Mouse (Mus musculus) heart, postnatal 0 days (tissue): ENCODE data around the gene Srsf4. TPM values are rescaled to one million over a fixed set of nuclear protein-coding genes. Genes with fewer than 3 reads are reported as not detected.

Experiments used
- ATAC-seq: fragments of 200-750 bp; cut with Nextera tagmentation; 2 replicates; pipeline ENCODE4 v1.8.0; 2017; ENCODE audit warnings: low read depth, moderate number of reproducible peaks, moderate library complexity; ENCODE audit not compliant: insufficient read depth
- DNase-seq: peaks from one replicate; pipeline ENCODE4 v3.0.0-alpha.2; 2016; ENCODE audit warnings: low spot score
- H3K27ac ChIP-seq: fragments of 300-500 bp; sonication (generic); 2 replicates; pipeline ENCODE4 v1.5.1; 2014; ENCODE audit warnings: low read depth, mild to moderate bottlenecking
- H3K27me3 ChIP-seq: fragments of 300-500 bp; sonication (generic); 2 replicates; pipeline ENCODE4 v1.6.1; 2014; ENCODE audit warnings: low read length, mixed read lengths; ENCODE audit not compliant: control insufficient read depth, insufficient read depth
- H3K36me3 ChIP-seq: fragments of 300-500 bp; sonication (generic); replicated peaks from 2 replicates; pipeline ENCODE4 v1.6.1; 2014; ENCODE audit warnings: low read length, mixed read lengths; ENCODE audit not compliant: control insufficient read depth, insufficient read depth
- H3K4me1 ChIP-seq: fragments of 300-500 bp; sonication (generic); 2 replicates; pipeline ENCODE4 v1.6.1; 2014; ENCODE audit warnings: antibody characterized with exemption; ENCODE audit not compliant: control insufficient read depth, insufficient read depth
- H3K4me2 ChIP-seq: fragments of 300-500 bp; sonication (generic); 2 replicates; pipeline ENCODE4 v1.6.1; 2014; ENCODE audit warnings: low read depth, mild to moderate bottlenecking, low read length, moderate library complexity
- H3K4me3 ChIP-seq: fragments of 300-500 bp; sonication (generic); 2 replicates; pipeline ENCODE4 v1.5.1; 2014; ENCODE audit warnings: low read depth, low read length
- H3K9ac ChIP-seq: fragments of 300-500 bp; sonication (generic); replicated peaks from 2 replicates; pipeline ENCODE4 v1.6.1; 2014; ENCODE audit warnings: low read depth, low read length, mixed read lengths
- H3K9me3 ChIP-seq: fragments of 300-500 bp; sonication (generic); replicated peaks from 2 replicates; pipeline ENCODE4 v1.6.1; 2016; ENCODE audit warnings: low read length; ENCODE audit not compliant: control insufficient read depth
- CTCF ChIP-seq: IDR thresholded peaks from 2 replicates; pipeline ENCODE4 v1.5.1; 2016; ENCODE audit warnings: antibody characterized with exemption, control low read depth, low read depth
- EP300 ChIP-seq: IDR thresholded peaks from 2 replicates; pipeline ENCODE4 v1.6.1; 2016; ENCODE audit warnings: antibody characterized with exemption, low read depth
- WGBS: fragments of 180-500 bp; shearing (Covaris S2); extraction: QIAGEN DNeasy Blood & Tissue Kit; methylation state at CpG from one replicate; pipeline ENCODE4 v1.1.7; 2014; 5-methylcytosine and 5-hydroxymethylcytosine counted together
- polyA plus RNA-seq: library from polyadenylated mRNA; unstranded; fragments of >200 nt; fragmentation: Nextera tagmentation; extraction: Ambion mirVana; gene quantifications from 2 replicates; pipeline ENCODE4 v1.2.1, GENCODE M21; 2015
- total RNA-seq: library from RNA; depleted of rRNA; stranded (reverse); fragments of >200 nt; gene quantifications from 2 replicates; pipeline ENCODE4 v1.2.3, GENCODE M21; 2014; ENCODE audit warnings: low replicate concordance

Srsf4 gene
- total and polyA plus RNA-seq, 2 experiments from 2014 or later: 14.3 to 42.0 TPM

GRCm38 (mm10) chr4:131924096-131924810 lies 50.8 kb downstream of the Srsf4 start:
- peaks cover 13% of the 10 kb centered on the region for H3K4me1 ChIP-seq
- WGBS: 54% methylated on average over 6 of the region's 6 CpGs
- H3K9me3 ChIP-seq: no peaks in the 10 kb centered on the region
- no peak overlapping the region for H3K27ac ChIP-seq
- H3K36me3 ChIP-seq: peaks cover 30% of the 10 kb centered on the region; the same call in 1 of the 2 replicates
- H3K9ac ChIP-seq: no peak overlapping the region
- no peak overlapping the region for H3K4me2 ChIP-seq
- DNase-seq (no peak), ATAC-seq (no peak)
- TF ChIP-seq EP300 (no peak), CTCF (no peak)
- no peak overlapping the region for H3K4me3 ChIP-seq
- H3K27me3 ChIP-seq: peaks cover 9% of the 10 kb centered on the region; the same call in 1 of the 2 replicates

GRCm38 (mm10) chr4:131929146-131929545 lies 55.7 kb downstream of the Srsf4 start:
- Histone ChIP-seq H3K9ac (no peak overlapping the region), H3K36me3 (peaks cover 65% of the 10 kb centered on the region)
- WGBS: 65% methylated on average over 6 of the region's 6 CpGs

GRCm38 (mm10) chr4:131939459-131939858 lies 66.0 kb downstream of the Srsf4 start:
- Histone ChIP-seq H3K27ac (no peak overlapping the region), H3K27me3 (no peaks in the 10 kb centered on the region), H3K9ac (no peak overlapping the region), H3K4me2 (no peak overlapping the region), H3K4me3 (no peak overlapping the region), H3K4me1 (no peaks in the 10 kb centered on the region), H3K36me3 (peaks cover 33% of the 10 kb centered on the region), H3K9me3 (no peaks in the 10 kb centered on the region)
- TF ChIP-seq CTCF (no peak), EP300 (no peak)
- ATAC-seq (no peak), DNase-seq (no peak)
- 63% methylated on average over 2 of the region's 2 CpGs for WGBS

More at GRCm38 (mm10) chr4:131929146-131929545, 55.7 kb downstream of the Srsf4 start:
- Histone ChIP-seq H3K9me3 (no peaks in the 10 kb centered on the region), H3K27ac (no peak overlapping the region; the same call in 1 of the 2 replicates), H3K27me3 (no peaks in the 10 kb centered on the region), H3K4me3 (no peak overlapping the region), H3K4me2 (no peak overlapping the region), H3K4me1 (0 out of 2 replicates have a peak, but pooled peaks cover 5% of the 10 kb centered on the region)
- DNase-seq (peak; percentile 21), ATAC-seq (no peak)
- TF ChIP-seq CTCF (no peak), EP300 (no peak)

GRCm38 (mm10) chr4:131940846-131941245 lies 67.4 kb downstream of the Srsf4 start:
- no peak overlapping the region for H3K4me2 ChIP-seq
- TF ChIP-seq CTCF (no peak), EP300 (no peak)
- 95% methylated on average over 4 of the region's 4 CpGs for WGBS
- no peaks in the 10 kb centered on the region for H3K4me1 ChIP-seq
- no peak overlapping the region for H3K27ac ChIP-seq
- H3K9ac ChIP-seq: no peak overlapping the region
- no peak overlapping the region for H3K4me3 ChIP-seq
- H3K36me3 ChIP-seq: peaks cover 20% of the 10 kb centered on the region
- no peaks in the 10 kb centered on the region for H3K27me3 ChIP-seq
- ATAC-seq (no peak), DNase-seq (no peak)
- H3K9me3 ChIP-seq: no peaks in the 10 kb centered on the region

- Histone ChIP-seq H3K4me2 (no peak overlapping the region), H3K9ac (no peak overlapping the region), H3K27me3 (no peaks in the 10 kb centered on the region), H3K4me3 (no peak overlapping the region), H3K4me1 (no peaks in the 10 kb centered on the region), H3K9me3 (no peaks in the 10 kb centered on the region), H3K27ac (no peak overlapping the region), H3K36me3 (no peaks in the 10 kb centered on the region; the same call in 1 of the 2 replicates)
- WGBS: 94% methylated on average over 11 of the region's 11 CpGs
- no peak for DNase-seq
- no peak for ATAC-seq
- TF ChIP-seq EP300 (no peak), CTCF (no peak)
Observed at GRCm38 (mm10) chr4:131947848-131948247, 74.4 kb downstream of the Srsf4 start.

GRCm38 (mm10) chr4:131949903-131950302 lies 76.5 kb downstream of the Srsf4 start:
- WGBS: 58% methylated on average over 5 of the region's 5 CpGs
- no peaks in the 10 kb centered on the region for H3K27me3 ChIP-seq
- TF ChIP-seq EP300 (no peak), CTCF (no peak)
- H3K4me1 ChIP-seq: no peaks in the 10 kb centered on the region
- H3K9ac ChIP-seq: no peak overlapping the region
- H3K27ac ChIP-seq: no peak overlapping the region
- no peak overlapping the region for H3K4me2 ChIP-seq
- no peak overlapping the region for H3K4me3 ChIP-seq
- H3K9me3 ChIP-seq: no peaks in the 10 kb centered on the region
- DNase-seq (peak; percentile 3), ATAC-seq (no peak)
- peaks cover 10% of the 10 kb centered on the region; the same call in 1 of the 2 replicates for H3K36me3 ChIP-seq
